Mouse (Mus musculus) hindbrain, embryonic 16.5 days (tissue): Measurements from ENCODE around the gene Zdhhc11. TPM values are rescaled to one million over a fixed set of nuclear protein-coding genes. Genes with fewer than 3 reads are reported as not detected.
A peak's percentile ranks its signal among the peaks of the same experiment; 100 is the strongest.

ENCODE experiments used
- ATAC-seq: fragments of 200-750 bp; cut with Nextera tagmentation; 2 replicates; pipeline ENCODE4 v1.8.0; 2017; ENCODE audit warnings: moderate TSS enrichment, moderate library complexity
- H3K27ac ChIP-seq: fragments of 300-500 bp; sonication (generic); 2 replicates; pipeline ENCODE4 v1.5.1; 2014; ENCODE audit warnings: low read depth, mild to moderate bottlenecking, control low read depth, low read length, moderate library complexity
- H3K27me3 ChIP-seq: fragments of 300-500 bp; sonication (generic); replicated peaks from 2 replicates; pipeline ENCODE4 v1.6.1; 2014; ENCODE audit warnings: low read length; ENCODE audit not compliant: control insufficient read depth, insufficient read depth
- H3K36me3 ChIP-seq: fragments of 300-500 bp; sonication (generic); 2 replicates; pipeline ENCODE4 v1.6.1; 2014; ENCODE audit warnings: mild to moderate bottlenecking, low read length, moderate library complexity, mixed read lengths; ENCODE audit not compliant: control insufficient read depth, insufficient read depth
- H3K4me1 ChIP-seq: fragments of 300-500 bp; sonication (generic); 2 replicates; pipeline ENCODE4 v1.6.1; 2014; ENCODE audit warnings: low read depth, low read length; ENCODE audit not compliant: control insufficient read depth, insufficient read depth
- H3K4me2 ChIP-seq: fragments of 300-500 bp; sonication (generic); 2 replicates; pipeline ENCODE4 v1.6.1; 2014; ENCODE audit warnings: mild to moderate bottlenecking, low read length, control low read depth, moderate library complexity
- H3K4me3 ChIP-seq: fragments of 300-500 bp; sonication (generic); 2 replicates; pipeline ENCODE4 v1.5.1; 2014; ENCODE audit warnings: mild to moderate bottlenecking, low read length, control low read depth, moderate library complexity
- H3K9ac ChIP-seq: fragments of 300-500 bp; sonication (generic); 2 replicates; pipeline ENCODE4 v1.6.1; 2014; ENCODE audit warnings: low read depth, mild to moderate bottlenecking, control low read depth, low read length, moderate library complexity
- H3K9me3 ChIP-seq: fragments of 300-500 bp; sonication (generic); 2 replicates; pipeline ENCODE4 v1.6.1; 2014; ENCODE audit warnings: mild to moderate bottlenecking, low read length, moderate library complexity; ENCODE audit not compliant: control insufficient read depth
- WGBS: fragments of 180-500 bp; shearing (Covaris S2); extraction: QIAGEN DNeasy Blood & Tissue Kit; methylation state at CpG from one replicate; pipeline ENCODE4 v1.1.7; 2014; 5-methylcytosine and 5-hydroxymethylcytosine counted together
- polyA plus RNA-seq: library from polyadenylated mRNA; unstranded; fragments of >200 nt; fragmentation: Nextera tagmentation; extraction: Ambion mirVana; gene quantifications from 2 replicates; pipeline ENCODE4 v1.2.1, GENCODE M21; 2015

Zdhhc11 gene
- polyA plus RNA-seq, 1 experiment from 2014 or later: not detected

DNA sequence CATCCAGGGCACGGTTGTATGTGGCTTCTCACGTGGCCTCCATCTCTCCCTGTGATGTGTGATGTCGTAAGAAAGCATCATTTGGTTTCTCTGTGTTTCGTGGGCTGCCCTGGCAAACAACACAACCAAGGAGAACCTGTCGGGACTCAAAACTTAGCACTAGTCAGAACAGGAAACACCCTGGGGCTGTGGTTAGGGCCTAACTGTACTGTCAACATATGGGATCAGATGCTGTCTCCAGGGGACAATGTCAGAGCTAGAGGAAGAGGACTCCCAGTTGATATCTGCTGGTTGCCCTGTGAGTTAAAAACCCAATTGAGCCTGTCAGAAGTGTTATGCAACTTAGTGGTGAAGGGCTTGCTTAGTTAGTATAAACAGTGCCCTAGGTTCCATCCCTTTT lies 8.1 kb upstream of the Zdhhc11 start:
- 89% methylated on average over 5 of the region's 5 CpGs for WGBS
- no peaks in the 10 kb centered on the region for H3K9me3 ChIP-seq
- H3K9ac ChIP-seq: no peak overlapping the region
- H3K4me3 ChIP-seq: no peak overlapping the region
- H3K36me3 ChIP-seq: peaks cover 63% of the 10 kb centered on the region
- no peak overlapping the region for H3K27ac ChIP-seq
- no peaks in the 10 kb centered on the region for H3K4me1 ChIP-seq
- H3K4me2 ChIP-seq: no peak overlapping the region
- no peak for ATAC-seq
- H3K27me3 ChIP-seq: no peaks in the 10 kb centered on the region

GRCm38 (mm10) chr13:73960117-73960652 lies 3.5 kb upstream of the Zdhhc11 start:
- 95% methylated on average over 10 of the region's 10 CpGs for WGBS
- H3K4me3 ChIP-seq: no peak overlapping the region

DNA sequence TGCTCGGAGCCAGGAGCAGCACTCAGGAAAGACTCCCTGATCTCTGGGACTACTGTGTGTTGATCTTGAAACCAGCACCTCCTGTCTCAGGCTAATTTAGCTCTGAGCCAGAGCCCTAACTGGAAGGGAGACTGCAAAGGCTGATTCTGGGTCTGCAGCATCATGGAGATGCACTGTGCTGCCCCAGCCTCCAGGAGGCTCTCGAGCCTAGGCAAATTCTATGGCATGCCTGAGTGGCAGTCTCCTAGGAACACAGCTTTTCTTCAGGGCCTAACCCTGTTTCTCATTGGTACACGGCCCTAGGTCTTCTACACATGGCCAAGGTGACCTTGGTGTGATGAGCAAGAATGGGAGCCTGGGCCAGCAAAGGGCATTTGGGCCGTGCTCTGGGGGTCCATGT lies 2.5 kb upstream of the Zdhhc11 start:
- Histone ChIP-seq H3K4me2 (no peak overlapping the region), H3K36me3 (peaks cover 43% of the 10 kb centered on the region), H3K4me1 (no peaks in the 10 kb centered on the region), H3K27ac (no peak overlapping the region), H3K4me3 (no peak overlapping the region), H3K9ac (no peak overlapping the region), H3K27me3 (no peaks in the 10 kb centered on the region), H3K9me3 (no peaks in the 10 kb centered on the region)
- ATAC-seq: peak; percentile 50
- WGBS: 80% methylated on average over 4 of the region's 4 CpGs

More at GRCm38 (mm10) chr13:73960117-73960652, 3.5 kb upstream of the Zdhhc11 start:
- Histone ChIP-seq H3K9ac (no peak overlapping the region), H3K4me1 (no peaks in the 10 kb centered on the region), H3K4me2 (no peak overlapping the region), H3K9me3 (no peaks in the 10 kb centered on the region), H3K27me3 (no peaks in the 10 kb centered on the region), H3K27ac (no peak overlapping the region), H3K36me3 (peaks cover 50% of the 10 kb centered on the region)
- ATAC-seq: no peak

GRCm38 (mm10) chr13:73970545-73971448 lies 7.1 kb downstream of the Zdhhc11 start:
- Histone ChIP-seq H3K4me3 (no peak overlapping the region), H3K4me1 (no peaks in the 10 kb centered on the region), H3K27ac (no peak overlapping the region), H3K27me3 (no peaks in the 10 kb centered on the region), H3K9me3 (no peaks in the 10 kb centered on the region), H3K9ac (no peak overlapping the region), H3K36me3 (no peaks in the 10 kb centered on the region), H3K4me2 (peak overlapping the region; percentile 20; the same call in 1 of the 2 replicates)
- ATAC-seq: peak; percentile 95
- WGBS: 46% methylated on average over 12 of the region's 12 CpGs

DNA sequence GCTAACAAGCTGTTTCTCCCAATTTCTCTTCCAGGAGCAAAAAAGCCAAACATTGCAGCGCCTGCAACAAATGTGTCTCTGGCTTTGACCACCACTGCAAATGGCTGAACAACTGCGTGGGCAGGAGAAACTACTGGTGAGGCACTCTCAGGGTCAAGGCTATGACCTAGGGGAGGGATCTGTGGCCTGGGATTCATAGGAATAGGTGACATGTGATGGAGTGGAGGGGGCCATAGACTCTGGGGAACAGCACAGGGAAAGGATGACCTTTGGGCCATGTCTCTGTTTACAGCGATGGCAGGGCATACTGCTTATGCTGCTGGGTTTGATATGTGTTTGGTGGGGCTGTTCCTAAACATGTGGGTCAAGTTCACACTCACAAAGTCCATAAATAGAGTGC lies 10.9 kb downstream of the Zdhhc11 start:
- Histone ChIP-seq H3K36me3 (no peaks in the 10 kb centered on the region), H3K4me3 (no peak overlapping the region), H3K27ac (no peak overlapping the region), H3K4me2 (no peak overlapping the region), H3K9ac (no peak overlapping the region), H3K27me3 (no peaks in the 10 kb centered on the region), H3K9me3 (no peaks in the 10 kb centered on the region), H3K4me1 (no peaks in the 10 kb centered on the region)
- 93% methylated on average over 3 of the region's 3 CpGs for WGBS
- no peak for ATAC-seq

GRCm38 (mm10) chr13:73976935-73977334 lies 13.3 kb downstream of the Zdhhc11 start:
- H3K27ac ChIP-seq: no peak overlapping the region
- H3K9ac ChIP-seq: no peak overlapping the region
- no peak overlapping the region for H3K4me2 ChIP-seq
- no peaks in the 10 kb centered on the region for H3K4me1 ChIP-seq
- H3K27me3 ChIP-seq: no peaks in the 10 kb centered on the region
- no peak overlapping the region for H3K4me3 ChIP-seq
- H3K36me3 ChIP-seq: no peaks in the 10 kb centered on the region
- H3K9me3 ChIP-seq: no peaks in the 10 kb centered on the region
- no peak for ATAC-seq
- 90% methylated on average over 5 of the region's 5 CpGs for WGBS

DNA sequence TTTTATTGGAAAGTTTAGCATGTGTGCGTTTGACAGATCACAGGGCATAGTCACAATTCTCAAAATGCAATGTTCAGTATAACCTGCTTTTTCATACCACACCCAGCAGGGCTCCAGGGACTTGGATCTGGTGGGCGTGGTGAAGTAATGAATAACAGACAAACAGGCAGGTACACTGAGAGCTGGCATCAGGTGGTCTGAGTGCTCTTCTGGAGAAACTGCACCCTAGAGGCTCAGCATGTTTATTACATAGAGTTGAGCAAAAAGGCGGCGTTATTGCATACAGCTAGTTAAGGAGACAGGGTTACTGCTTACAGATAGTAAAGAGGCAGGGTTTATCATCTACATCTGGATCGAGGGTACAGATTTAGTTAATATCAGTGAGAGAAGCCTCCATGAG lies 26.7 kb downstream of the Zdhhc11 start:
- Histone ChIP-seq H3K27me3 (no peaks in the 10 kb centered on the region), H3K27ac (no peak overlapping the region), H3K4me2 (no peak overlapping the region), H3K9me3 (no peaks in the 10 kb centered on the region), H3K9ac (no peak overlapping the region), H3K36me3 (no peaks in the 10 kb centered on the region), H3K4me1 (no peaks in the 10 kb centered on the region), H3K4me3 (no peak overlapping the region)
- WGBS: 75% methylated on average over 5 of the region's 5 CpGs
- no peak for ATAC-seq

GRCm38 (mm10) chr13:73990761-73991160 lies 27.1 kb downstream of the Zdhhc11 start:
- no peak overlapping the region for H3K4me2 ChIP-seq
- 80% methylated on average over 2 of the region's 2 CpGs for WGBS
- ATAC-seq: no peak

DNA sequence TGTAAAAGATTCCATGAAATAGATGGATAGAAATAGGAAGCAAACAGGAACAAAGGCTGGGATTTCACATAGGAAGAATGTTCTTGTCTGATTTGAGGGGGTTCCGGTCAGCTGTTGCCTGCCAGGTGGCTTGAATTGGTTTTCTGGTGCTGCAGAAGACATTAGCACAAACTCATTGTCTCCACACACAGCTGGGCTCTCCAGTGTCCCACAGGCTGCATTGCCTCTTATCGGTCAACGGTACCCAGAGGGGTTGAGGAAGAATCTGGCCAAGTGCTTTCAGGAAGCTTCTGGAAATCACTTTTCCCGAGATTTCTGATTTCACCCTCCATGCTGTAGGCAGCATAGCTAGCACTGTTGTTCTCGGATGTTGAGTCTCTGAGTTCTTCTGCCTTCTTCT lies 27.6 kb downstream of the Zdhhc11 start:
- Histone ChIP-seq H3K9me3 (no peaks in the 10 kb centered on the region), H3K27me3 (no peaks in the 10 kb centered on the region), H3K9ac (no peak overlapping the region), H3K27ac (no peak overlapping the region), H3K4me3 (no peak overlapping the region), H3K4me1 (no peaks in the 10 kb centered on the region), H3K36me3 (no peaks in the 10 kb centered on the region), H3K4me2 (no peak overlapping the region)
- ATAC-seq: no peak
- 79% methylated on average over 5 of the region's 5 CpGs for WGBS

More at GRCm38 (mm10) chr13:73990761-73991160, 27.1 kb downstream of the Zdhhc11 start:
- Histone ChIP-seq H3K4me3 (no peak overlapping the region), H3K27me3 (no peaks in the 10 kb centered on the region), H3K9ac (no peak overlapping the region), H3K27ac (no peak overlapping the region), H3K4me1 (no peaks in the 10 kb centered on the region), H3K9me3 (no peaks in the 10 kb centered on the region), H3K36me3 (no peaks in the 10 kb centered on the region)
